Mouse (Mus musculus) urinary bladder, adult 2 months (tissue): Measurements from ENCODE around the gene Rpl27. TPM values are rescaled to one million over a fixed set of nuclear protein-coding genes. Genes with fewer than 3 reads are reported as not detected.
"Not testable (repeated sequence)": the region's sequence is repeated elsewhere in the genome, so short reads cannot be mapped to it uniquely, and the experiment has no call there.

ENCODE experiments used
- DNase-seq: peaks from one replicate; pipeline ENCODE4 v3.0.0; 2022; ENCODE audit warnings: low spot score
- polyA plus RNA-seq: library from polyadenylated mRNA; depleted of rRNA; stranded (reverse); fragments of >200 nt; gene quantifications from 2 replicates; pipeline ENCODE4 v1.2.3, GENCODE M21; 2012

Gene Rpl27
- polyA plus RNA-seq, 1 experiment = 1,046 TPM

GRCm38 (mm10) chr11:101467477-101468262 lies 25.6 kb downstream of the Rpl27 start:
- DNase-seq = peak; percentile 70

- no peak for DNase-seq
These were observed 26.2 kb downstream of the Rpl27 start for GRCm38 (mm10) chr11:101468263-101468688.

DNA sequence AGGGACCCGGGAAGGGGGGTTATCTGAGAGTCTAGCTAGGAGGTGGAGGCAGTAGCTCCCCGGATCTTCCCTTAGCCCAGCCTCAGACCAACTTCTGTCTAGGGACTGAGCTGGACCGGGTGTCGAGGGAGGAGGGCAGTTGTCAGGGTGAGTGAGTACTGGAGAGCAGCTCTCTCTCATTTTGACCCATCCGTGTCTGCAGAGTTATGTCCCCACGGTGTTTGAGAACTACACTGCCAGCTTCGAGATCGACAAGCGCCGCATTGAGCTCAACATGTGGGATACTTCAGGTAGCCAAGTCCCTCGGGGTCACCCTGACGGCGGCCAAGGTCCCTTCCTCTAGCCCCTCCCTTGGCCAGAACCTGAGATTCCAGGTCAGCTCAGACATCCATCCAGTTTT lies 26.6 kb downstream of the Rpl27 start:
- no peak for DNase-seq

GRCm38 (mm10) chr11:101469155-101469554 lies 27.1 kb downstream of the Rpl27 start:
- no peak for DNase-seq

DNA sequence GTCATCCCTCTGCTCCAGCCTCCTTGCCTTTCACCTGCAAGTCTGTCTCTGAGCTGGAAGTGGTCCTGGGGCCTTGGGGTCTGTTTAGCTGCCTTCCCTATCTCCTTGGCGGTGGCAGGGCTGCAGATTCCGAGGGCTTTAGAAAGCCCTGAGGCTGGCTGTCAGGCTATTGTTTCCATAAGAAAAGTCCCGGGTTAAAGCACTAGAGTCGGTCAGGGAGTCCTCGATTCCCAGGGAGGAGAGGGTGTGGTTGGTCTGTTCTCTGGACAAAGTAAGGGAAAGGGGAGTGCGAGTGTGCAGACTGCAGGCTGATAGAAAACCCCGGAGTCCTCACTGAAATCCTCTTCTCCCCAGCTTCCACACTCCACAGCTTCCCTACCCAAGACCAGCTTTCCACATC lies 28.1 kb downstream of the Rpl27 start:
- no peak for DNase-seq

GRCm38 (mm10) chr11:101471926-101472325 lies 29.8 kb downstream of the Rpl27 start:
- DNase-seq = no peak

GRCm38 (mm10) chr11:101472336-101472735 lies 30.2 kb downstream of the Rpl27 start:
- DNase-seq = no peak

DNA sequence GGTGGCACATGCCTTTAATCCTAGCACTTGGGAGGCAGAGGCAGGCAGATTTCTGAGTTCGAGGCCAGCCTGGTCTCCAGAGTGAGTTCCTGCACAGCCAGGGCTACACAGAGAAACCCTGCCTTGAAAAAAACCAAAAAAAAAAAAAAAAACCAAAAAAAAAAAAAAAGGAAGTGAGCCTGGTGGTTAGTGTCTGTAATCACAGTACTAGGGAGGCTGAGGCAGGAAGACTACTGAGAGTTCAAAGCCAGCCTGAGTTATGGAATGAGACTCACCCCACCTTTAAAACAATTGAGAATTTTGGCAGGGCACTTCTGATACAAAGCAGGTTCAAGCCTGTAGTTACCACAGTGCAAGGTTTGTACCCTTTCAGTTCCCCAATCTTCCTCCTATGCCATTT lies 31.6 kb downstream of the Rpl27 start:
- not testable (repeated sequence) for DNase-seq

DNA sequence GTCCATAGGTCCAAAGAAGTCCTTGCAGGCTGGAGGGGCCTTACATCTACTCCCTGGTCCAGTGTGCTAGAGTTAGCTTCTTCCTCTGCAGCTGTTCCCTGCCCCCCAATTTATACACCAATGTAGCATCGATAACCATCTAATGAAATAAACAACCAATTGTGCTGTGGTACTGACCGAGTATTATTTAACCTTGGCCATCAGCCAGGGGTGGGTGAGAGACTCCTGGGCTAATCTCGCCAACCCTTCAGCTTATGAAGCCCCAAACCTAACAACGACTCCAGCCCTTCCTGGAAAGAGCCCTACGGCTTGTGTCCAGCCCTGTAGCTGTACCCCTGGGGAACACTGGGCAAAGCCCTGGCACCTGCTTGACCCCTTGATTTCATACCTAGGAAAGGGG lies 32.2 kb downstream of the Rpl27 start:
- DNase-seq = no peak

DNA sequence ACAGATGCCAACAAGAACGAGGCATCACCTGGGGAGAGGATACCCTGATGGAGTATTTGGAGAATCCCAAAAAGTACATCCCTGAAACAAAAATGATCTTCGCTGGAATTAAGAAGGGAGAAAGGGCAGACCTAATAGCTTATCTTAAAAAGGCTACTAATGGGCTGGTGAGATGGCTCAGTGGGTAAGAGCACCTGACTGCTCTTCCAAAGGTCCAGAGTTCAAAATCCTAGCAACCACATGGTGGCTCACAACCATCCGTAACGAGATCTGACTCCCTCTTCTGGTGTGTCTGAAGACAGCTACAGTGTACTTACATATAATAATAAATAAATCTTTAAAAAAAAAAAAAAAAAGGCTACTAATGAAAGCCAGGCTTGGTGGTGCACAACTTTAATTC lies 34.3 kb downstream of the Rpl27 start:
- DNase-seq = not testable (repeated sequence)

- no peak for DNase-seq
These were observed 35.1 kb downstream of the Rpl27 start for GRCm38 (mm10) chr11:101477194-101477551.

DNA sequence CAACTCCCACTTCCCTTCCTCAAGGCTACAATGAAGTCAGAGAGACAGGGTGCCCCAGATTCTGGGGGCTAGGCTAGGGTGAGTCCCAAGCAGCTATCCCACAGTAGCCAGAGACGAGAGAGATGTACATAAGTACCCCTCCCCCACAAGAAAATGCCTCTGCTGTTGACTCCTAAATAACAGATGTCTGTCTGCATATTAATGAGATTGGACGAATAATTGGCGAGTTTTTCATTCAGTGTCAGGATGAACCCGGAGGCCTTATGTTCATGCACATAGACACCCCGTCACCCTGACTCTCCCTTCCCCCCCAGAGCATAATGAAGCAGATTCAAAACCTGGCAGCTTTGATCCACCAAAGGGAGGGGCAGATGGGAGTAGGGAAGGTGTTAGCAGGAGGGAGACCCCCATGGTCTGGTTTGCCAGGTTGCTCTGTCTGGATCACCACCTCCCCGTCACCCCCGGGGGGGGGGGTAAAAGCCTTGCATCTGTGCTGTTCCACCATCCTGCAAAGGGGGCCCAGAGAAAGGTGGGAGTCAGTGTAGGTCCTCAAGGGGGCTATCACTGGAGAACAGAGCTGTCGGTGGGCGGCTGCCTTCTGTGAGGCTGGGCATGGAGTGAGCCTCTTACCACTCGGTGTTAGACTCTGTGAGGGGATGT lies 35.6 kb downstream of the Rpl27 start:
- DNase-seq = no peak

GRCm38 (mm10) chr11:101479171-101479635 lies 37.1 kb downstream of the Rpl27 start:
- no peak for DNase-seq

DNA sequence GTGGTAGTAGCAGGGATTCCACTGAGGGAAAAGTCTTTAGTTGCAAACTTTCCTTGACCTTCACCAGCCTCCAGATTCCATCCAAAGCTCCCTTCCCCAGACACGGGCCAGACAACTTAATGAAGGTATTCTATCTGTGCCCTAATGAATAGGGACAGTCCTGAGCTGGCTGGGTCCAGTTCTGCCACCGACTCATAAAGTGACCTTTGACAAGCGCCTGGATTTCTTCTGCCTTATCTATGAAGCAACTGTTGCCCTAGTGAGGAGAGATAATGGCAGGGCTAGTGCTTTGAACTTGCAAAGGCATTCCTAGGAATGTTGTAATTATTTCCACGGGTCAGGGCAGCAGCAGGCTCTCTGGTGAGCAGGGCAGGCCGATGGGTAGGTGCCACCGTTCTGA lies 38.8 kb downstream of the Rpl27 start:
- DNase-seq = no peak

DNA sequence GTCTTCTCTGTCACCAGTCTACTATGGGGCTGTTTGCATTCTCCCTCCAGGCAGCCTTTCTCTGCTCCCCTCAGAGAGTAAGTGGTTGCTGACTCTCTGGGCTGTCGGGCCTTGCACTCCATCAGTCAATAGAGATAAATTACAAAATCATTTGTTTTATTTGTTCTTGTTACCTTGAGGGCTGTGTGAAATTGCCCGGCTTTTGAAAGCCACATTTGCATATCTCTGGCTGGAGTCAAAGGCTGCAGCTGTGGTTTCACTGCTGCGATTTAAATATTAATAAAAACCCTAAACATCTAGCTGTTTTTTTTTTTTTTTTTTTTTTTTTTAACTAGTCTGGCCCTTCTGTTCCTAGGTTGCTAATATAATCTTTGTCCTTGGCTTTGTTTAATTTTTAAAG lies 41.7 kb downstream of the Rpl27 start:
- DNase-seq = no peak

GRCm38 (mm10) chr11:101484245-101484644 lies 42.1 kb downstream of the Rpl27 start:
- no peak for DNase-seq

DNA sequence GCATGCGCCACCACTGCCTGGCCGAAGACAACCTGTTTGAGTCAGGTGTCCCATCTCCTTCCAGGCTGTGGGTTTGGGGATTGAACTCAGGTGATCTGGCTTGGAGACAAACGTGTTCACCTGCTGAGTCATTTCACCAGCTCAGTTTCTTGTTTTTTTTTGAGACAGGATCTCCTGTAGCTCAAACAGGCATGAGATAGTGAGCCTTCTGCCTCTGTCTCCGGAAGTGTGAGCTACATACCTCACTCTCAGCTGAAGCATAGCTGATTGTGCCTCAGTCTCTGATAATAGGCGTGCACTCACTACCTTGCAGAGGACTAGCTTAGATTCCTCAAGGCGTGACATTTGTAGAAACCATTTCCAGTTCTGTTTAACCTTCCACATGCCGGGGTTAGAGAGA lies 42.7 kb downstream of the Rpl27 start:
- DNase-seq = no peak

DNA sequence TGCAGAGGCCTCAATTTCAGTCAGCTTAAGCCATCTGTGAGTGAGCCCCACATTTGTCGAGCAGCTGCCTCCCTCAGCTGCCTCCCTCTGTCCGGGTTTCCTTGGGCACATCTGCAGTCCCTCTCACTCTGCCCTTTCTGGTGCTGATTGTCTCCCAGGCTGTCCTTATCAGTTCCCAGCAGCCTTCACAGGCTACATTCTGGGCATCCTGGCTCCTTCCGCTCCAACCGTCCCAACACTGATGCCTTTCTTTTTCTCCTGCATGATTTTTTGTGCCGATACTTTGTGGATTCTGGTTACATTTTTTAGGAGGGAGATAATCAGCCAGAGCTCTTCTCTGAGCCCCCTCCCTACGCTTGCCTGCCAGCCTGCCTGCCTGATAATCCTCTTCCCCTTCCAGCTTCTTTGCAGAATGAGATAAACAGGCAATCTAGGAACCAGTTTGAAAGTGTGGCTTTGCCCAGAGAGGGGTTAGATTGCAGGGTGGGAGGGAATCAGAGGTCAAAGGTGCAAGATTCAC lies 43.5 kb downstream of the Rpl27 start:
- DNase-seq = no peak

GRCm38 (mm10) chr11:101486126-101486525 lies 44.0 kb downstream of the Rpl27 start:
- no peak for DNase-seq
